Mouse (Mus musculus) liver, embryonic 13.5 days (tissue): Measurements from ENCODE around the gene 4930595D18Rik. TPM values are rescaled to one million over a fixed set of nuclear protein-coding genes. Genes with fewer than 3 reads are reported as not detected.
A peak's percentile ranks its signal among the peaks of the same experiment; 100 is the strongest.

Source experiments
- ATAC-seq: fragments of 200-750 bp; cut with Nextera tagmentation; 2 replicates; pipeline ENCODE4 v1.8.0; 2017; ENCODE audit warnings: low read depth, mild to moderate bottlenecking, moderate number of reproducible peaks, moderate library complexity
- DNase-seq: peaks from one replicate; pipeline ENCODE4 v3.0.0; 2022
- H3K27ac ChIP-seq: fragments of 300-500 bp; sonication (generic); 2 replicates; pipeline ENCODE4 v1.5.1; 2015; ENCODE audit warnings: moderate library complexity, mild to moderate bottlenecking, inconsistent platforms
- H3K27me3 ChIP-seq: fragments of 300-500 bp; sonication (generic); 2 replicates; pipeline ENCODE4 v1.6.1; 2015; ENCODE audit warnings: mild to moderate bottlenecking, inconsistent platforms
- H3K36me3 ChIP-seq: fragments of 300-500 bp; sonication (generic); 2 replicates; pipeline ENCODE4 v1.6.1; 2015; ENCODE audit warnings: mild to moderate bottlenecking, inconsistent platforms
- H3K4me1 ChIP-seq: fragments of 300-500 bp; sonication (generic); replicated peaks from 2 replicates; pipeline ENCODE4 v1.6.1; 2015; ENCODE audit warnings: inconsistent platforms
- H3K4me2 ChIP-seq: fragments of 300-500 bp; sonication (generic); 2 replicates; pipeline ENCODE4 v1.6.1; 2015; ENCODE audit warnings: inconsistent platforms, mild to moderate bottlenecking, moderate library complexity
- H3K4me3 ChIP-seq: fragments of 300-500 bp; sonication (generic); replicated peaks from 2 replicates; pipeline ENCODE4 v1.5.1; 2015; ENCODE audit warnings: mild to moderate bottlenecking, inconsistent platforms
- H3K9ac ChIP-seq: fragments of 300-500 bp; sonication (generic); 2 replicates; pipeline ENCODE4 v1.6.1; 2015; ENCODE audit warnings: mild to moderate bottlenecking, inconsistent platforms
- H3K9me3 ChIP-seq: fragments of 300-500 bp; sonication (generic); replicated peaks from 2 replicates; pipeline ENCODE4 v1.6.1; 2016; ENCODE audit warnings: inconsistent platforms
- WGBS: fragments of 180-500 bp; shearing (Covaris S2); methylation state at CpG from one replicate; pipeline ENCODE4 v1.1.7; 2015; ENCODE audit not compliant: insufficient replicate concordance; 5-methylcytosine and 5-hydroxymethylcytosine counted together
- polyA plus RNA-seq: library from polyadenylated mRNA; unstranded; fragments of >200 nt; fragmentation: Nextera tagmentation; extraction: Ambion mirVana; gene quantifications from 2 replicates; pipeline ENCODE4 v1.2.1, GENCODE M21; 2015

The 4930595D18Rik gene
- not detected in 2 replicates for polyA plus RNA-seq

- Histone ChIP-seq H3K9me3 (no peaks in the 10 kb centered on the region), H3K36me3 (no peaks in the 10 kb centered on the region), H3K4me3 (no peak within 1 kb of the TSS), H3K27me3 (no peaks in the 10 kb centered on the region), H3K9ac (no peak within 1 kb of the TSS), H3K4me2 (no peak within 1 kb of the TSS), H3K4me1 (peaks cover 3% of the 10 kb centered on the region; the same call in 1 of the 2 replicates), H3K27ac (no peak within 1 kb of the TSS)
- no peak for DNase-seq
- WGBS: 31% methylated on average over 5 of the region's 5 CpGs
- ATAC-seq: no peak
These were observed at the start of gene 4930595D18Rik for GRCm38 (mm10) chr12:111184476-111184875. Gene 4930595D18Rik, minus strand, starts transcription at chr12:111184491.

- Histone ChIP-seq H3K27me3 (no peaks in the 10 kb centered on the region), H3K4me3 (no peak overlapping the region), H3K9ac (no peak overlapping the region), H3K36me3 (peaks cover 14% of the 10 kb centered on the region), H3K4me1 (peaks cover 9% of the 10 kb centered on the region), H3K9me3 (no peaks in the 10 kb centered on the region), H3K27ac (no peak overlapping the region), H3K4me2 (no peak overlapping the region)
- WGBS: 78% methylated on average over 4 of the region's 4 CpGs
- DNase-seq (no peak), ATAC-seq (0 out of 2 replicates have a peak, but pooled peaks have one; percentile 50)
These were observed 49.5 kb upstream of the 4930595D18Rik start for GRCm38 (mm10) chr12:111233798-111234197.

GRCm38 (mm10) chr12:111230793-111231192, 46.5 kb upstream of the 4930595D18Rik start:
- ATAC-seq: no peak
- Histone ChIP-seq H3K9me3 (no peaks in the 10 kb centered on the region), H3K27me3 (no peaks in the 10 kb centered on the region), H3K36me3 (peaks cover 3% of the 10 kb centered on the region; the same call in 1 of the 2 replicates), H3K4me2 (no peak overlapping the region), H3K27ac (no peak overlapping the region), H3K4me1 (peaks cover 14% of the 10 kb centered on the region), H3K4me3 (no peak overlapping the region), H3K9ac (no peak overlapping the region)
- no peak for DNase-seq
- 70% methylated on average over 2 of the region's 2 CpGs for WGBS

DNA sequence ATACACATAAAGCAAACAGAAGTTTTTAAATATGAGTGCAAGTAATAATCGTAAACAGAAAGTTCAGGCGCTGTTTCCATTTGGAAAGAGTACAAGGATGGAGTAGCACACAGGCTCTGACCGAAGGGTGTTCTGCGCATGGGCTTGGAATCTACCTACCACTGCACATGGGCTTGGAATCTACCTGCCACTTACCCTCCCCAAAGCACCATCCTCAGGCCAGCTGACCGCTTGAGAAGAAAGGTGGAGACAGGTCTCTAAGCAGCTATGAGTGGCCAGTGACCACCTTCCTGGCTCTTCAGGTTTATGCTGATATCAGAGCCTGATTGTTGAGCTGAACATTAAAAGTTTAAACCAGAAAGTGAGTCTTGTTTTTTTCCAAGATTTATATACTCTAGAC, 44.2 kb upstream of the 4930595D18Rik start:
- no peak overlapping the region for H3K9ac ChIP-seq
- H3K9me3 ChIP-seq: no peaks in the 10 kb centered on the region
- DNase-seq: no peak
- 89% methylated on average over 5 of the region's 5 CpGs for WGBS
- 0 out of 2 replicates have a peak, but pooled peaks cover 8% of the 10 kb centered on the region for H3K36me3 ChIP-seq
- peaks cover 9% of the 10 kb centered on the region for H3K4me1 ChIP-seq
- H3K4me3 ChIP-seq: no peak overlapping the region
- H3K4me2 ChIP-seq: no peak overlapping the region
- H3K27ac ChIP-seq: no peak overlapping the region
- no peaks in the 10 kb centered on the region for H3K27me3 ChIP-seq
- no peak for ATAC-seq

DNA sequence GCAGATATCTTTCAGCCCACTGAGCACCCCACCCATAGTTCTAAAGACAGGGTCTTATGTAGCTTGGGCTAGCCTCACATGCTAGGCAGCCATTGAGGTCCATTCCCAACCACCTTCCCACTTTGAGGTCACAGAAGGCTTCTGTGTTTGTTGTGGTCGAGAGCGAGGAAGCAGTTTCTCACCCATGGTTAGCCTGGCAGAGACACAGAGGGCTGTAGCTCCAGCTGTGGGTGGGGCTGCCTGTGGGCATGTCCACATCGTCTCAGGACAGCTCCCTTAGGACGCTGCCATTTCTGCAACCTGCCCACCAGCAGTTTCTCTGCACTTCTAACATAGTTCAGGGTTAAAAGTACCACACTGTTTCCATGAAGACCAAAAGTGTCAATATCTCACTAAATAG, 43.1 kb upstream of the 4930595D18Rik start:
- Histone ChIP-seq H3K9ac (no peak overlapping the region), H3K4me1 (peaks cover 8% of the 10 kb centered on the region), H3K4me2 (no peak overlapping the region), H3K4me3 (no peak overlapping the region), H3K36me3 (peaks cover 15% of the 10 kb centered on the region), H3K27ac (no peak overlapping the region), H3K27me3 (no peaks in the 10 kb centered on the region), H3K9me3 (no peaks in the 10 kb centered on the region)
- 40% methylated on average over 4 of the region's 4 CpGs for WGBS
- DNase-seq (no peak), ATAC-seq (no peak)

DNA sequence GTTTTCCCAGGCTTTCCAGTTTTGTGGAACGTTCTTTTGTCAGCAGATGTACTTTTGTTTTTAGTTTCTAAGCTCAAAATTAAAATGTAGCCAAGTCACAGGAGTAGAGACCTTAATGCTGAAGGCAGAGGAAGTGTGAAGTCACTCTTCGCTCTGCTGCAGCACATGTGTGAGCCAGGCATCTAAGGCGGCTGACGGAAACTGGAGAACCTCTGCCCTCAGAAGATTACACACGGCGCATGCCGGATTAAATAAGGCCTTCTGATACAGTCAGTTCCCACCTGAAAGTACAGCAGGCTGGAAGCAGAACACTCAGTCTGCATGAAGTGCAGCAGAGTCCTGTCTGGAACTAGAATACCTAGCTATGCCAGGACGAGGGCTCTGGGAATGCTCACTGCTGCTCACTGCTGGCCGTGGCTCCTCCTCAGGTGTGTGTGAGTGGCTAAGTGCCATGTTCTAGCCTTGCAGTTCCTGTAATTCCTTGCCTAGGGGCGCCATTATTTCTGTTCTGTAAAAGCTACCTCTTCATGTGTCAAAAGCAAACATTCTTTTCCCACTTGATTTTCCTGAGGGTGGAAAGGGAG, 41.0 kb upstream of the 4930595D18Rik start:
- DNase-seq: no peak

GRCm38 (mm10) chr12:111218867-111219266, 34.6 kb upstream of the 4930595D18Rik start:
- Histone ChIP-seq H3K36me3 (peaks cover 26% of the 10 kb centered on the region), H3K4me2 (no peak overlapping the region), H3K4me3 (no peak overlapping the region), H3K27me3 (no peaks in the 10 kb centered on the region), H3K4me1 (peaks cover 4% of the 10 kb centered on the region; the same call in 1 of the 2 replicates), H3K27ac (no peak overlapping the region), H3K9me3 (no peaks in the 10 kb centered on the region), H3K9ac (no peak overlapping the region)
- DNase-seq (no peak), ATAC-seq (no peak)
- WGBS: 85% methylated on average over 6 of the region's 6 CpGs

More for the DNA sequence above, 41.0 kb upstream of the 4930595D18Rik start:
- 68% methylated on average over 10 of the region's 10 CpGs for WGBS
- no peak overlapping the region for H3K4me3 ChIP-seq
- H3K9ac ChIP-seq: no peak overlapping the region
- H3K9me3 ChIP-seq: no peaks in the 10 kb centered on the region
- H3K27ac ChIP-seq: no peak overlapping the region
- H3K27me3 ChIP-seq: no peaks in the 10 kb centered on the region
- ATAC-seq: no peak
- peaks cover 33% of the 10 kb centered on the region for H3K36me3 ChIP-seq
- H3K4me2 ChIP-seq: no peak overlapping the region
- H3K4me1 ChIP-seq: peaks cover 8% of the 10 kb centered on the region

DNA sequence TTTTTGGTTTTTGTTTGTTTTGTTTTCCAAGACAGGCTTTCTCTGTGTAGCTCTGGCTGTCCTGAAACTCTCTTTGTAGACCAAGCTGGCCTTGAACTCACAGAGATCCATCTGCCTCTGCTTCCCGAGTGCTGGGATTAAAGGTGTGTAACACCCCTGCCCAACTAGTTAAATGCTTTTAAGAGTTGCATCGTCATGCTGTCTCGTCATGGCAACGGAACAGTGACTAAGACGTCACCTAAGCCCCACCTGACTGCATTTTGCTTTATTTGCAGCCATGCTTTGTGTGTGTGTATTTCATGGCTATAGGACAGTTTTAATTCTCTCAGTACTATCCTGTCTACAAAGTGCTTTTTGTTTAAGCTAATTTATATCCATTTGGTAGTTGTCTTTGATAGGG, 27.4 kb upstream of the 4930595D18Rik start:
- DNase-seq (no peak), ATAC-seq (no peak)
- Histone ChIP-seq H3K4me1 (0 out of 2 replicates have a peak, but pooled peaks cover 3% of the 10 kb centered on the region), H3K27ac (no peak overlapping the region), H3K4me2 (no peak overlapping the region), H3K27me3 (no peaks in the 10 kb centered on the region), H3K9ac (no peak overlapping the region), H3K4me3 (no peak overlapping the region), H3K9me3 (no peaks in the 10 kb centered on the region), H3K36me3 (no peaks in the 10 kb centered on the region)
- 65% methylated on average over 5 of the region's 5 CpGs for WGBS

- WGBS: 66% methylated on average over 3 of the region's 3 CpGs
- Histone ChIP-seq H3K36me3 (no peaks in the 10 kb centered on the region), H3K9me3 (no peaks in the 10 kb centered on the region), H3K27me3 (no peaks in the 10 kb centered on the region), H3K4me2 (no peak overlapping the region), H3K27ac (no peak overlapping the region), H3K9ac (no peak overlapping the region), H3K4me3 (no peak overlapping the region), H3K4me1 (no peaks in the 10 kb centered on the region)
- DNase-seq: no peak
- no peak for ATAC-seq
These were observed 23.4 kb upstream of the 4930595D18Rik start for GRCm38 (mm10) chr12:111207641-111208040.

GRCm38 (mm10) chr12:111203945-111204344, 19.7 kb upstream of the 4930595D18Rik start:
- no peak overlapping the region for H3K4me2 ChIP-seq
- no peaks in the 10 kb centered on the region for H3K27me3 ChIP-seq
- DNase-seq (no peak), ATAC-seq (no peak)
- WGBS: 71% methylated on average over 3 of the region's 3 CpGs
- H3K9ac ChIP-seq: no peak overlapping the region
- H3K4me1 ChIP-seq: no peaks in the 10 kb centered on the region
- H3K36me3 ChIP-seq: no peaks in the 10 kb centered on the region
- H3K9me3 ChIP-seq: no peaks in the 10 kb centered on the region
- H3K4me3 ChIP-seq: no peak overlapping the region
- H3K27ac ChIP-seq: no peak overlapping the region

DNA sequence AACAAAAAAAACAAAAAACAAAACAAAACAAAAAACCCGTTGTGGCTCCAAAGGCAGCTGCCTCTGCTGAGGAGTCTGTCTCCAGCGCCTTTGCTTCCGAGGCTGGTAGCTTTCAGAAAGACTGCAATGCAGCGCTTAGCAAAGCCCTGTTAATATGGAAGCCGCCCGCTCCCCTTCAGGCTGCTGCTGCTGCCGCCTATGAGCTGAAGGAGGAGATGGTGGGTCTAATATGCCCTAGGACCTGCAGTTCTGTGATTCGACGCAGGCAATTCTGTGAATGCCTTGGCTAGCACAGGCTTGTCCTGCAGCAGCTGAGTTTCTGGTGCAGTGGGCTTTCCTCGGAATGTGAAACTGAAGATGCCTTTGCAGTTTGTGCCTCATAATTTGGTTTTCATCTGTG, 18.8 kb upstream of the 4930595D18Rik start:
- Histone ChIP-seq H3K9ac (no peak overlapping the region), H3K36me3 (no peaks in the 10 kb centered on the region), H3K9me3 (no peaks in the 10 kb centered on the region), H3K4me1 (no peaks in the 10 kb centered on the region), H3K4me2 (no peak overlapping the region), H3K27me3 (no peaks in the 10 kb centered on the region), H3K4me3 (no peak overlapping the region), H3K27ac (no peak overlapping the region)
- no peak for DNase-seq
- WGBS: 79% methylated on average over 10 of the region's 10 CpGs
- no peak for ATAC-seq

GRCm38 (mm10) chr12:111196548-111196947, 12.3 kb upstream of the 4930595D18Rik start:
- H3K27ac ChIP-seq: no peak overlapping the region
- WGBS: 54% methylated on average over 4 of the region's 4 CpGs
- H3K4me3 ChIP-seq: no peak overlapping the region
- no peak overlapping the region for H3K9ac ChIP-seq
- H3K4me2 ChIP-seq: no peak overlapping the region
- no peaks in the 10 kb centered on the region for H3K27me3 ChIP-seq
- H3K36me3 ChIP-seq: no peaks in the 10 kb centered on the region
- no peaks in the 10 kb centered on the region for H3K9me3 ChIP-seq
- 0 out of 2 replicates have a peak, but pooled peaks cover 10% of the 10 kb centered on the region for H3K4me1 ChIP-seq
- DNase-seq: no peak
- no peak for ATAC-seq
